Mouse (Mus musculus) heart, adult 2 months (tissue): Measurements from ENCODE around the gene Slc38a8. TPM values are rescaled to one million over a fixed set of nuclear protein-coding genes. Genes with fewer than 3 reads are reported as not detected.

ENCODE experiments used
- DNase-seq, 2 experiments: peaks; one replicate each; pipeline ENCODE4 v3.0.0; 2021
- H3K27ac ChIP-seq: fragments of 200-600 bp; 2 replicates; pipeline ENCODE4 v1.8.1; 2022
- H3K27me3 ChIP-seq: fragments of 200-500 bp; 2 replicates; pipeline ENCODE4 v1.6.1; 2012; ENCODE audit warnings: mild to moderate bottlenecking, low read length, inconsistent platforms, mixed read lengths; ENCODE audit not compliant: control insufficient read depth, insufficient read depth
- H3K36me3 ChIP-seq: fragments of 200-500 bp; 2 replicates; pipeline ENCODE4 v1.6.1; 2012; ENCODE audit warnings: low read length, inconsistent platforms; ENCODE audit not compliant: control insufficient read depth, insufficient read depth
- H3K4me1 ChIP-seq: fragments of 200-500 bp; 2 replicates; pipeline ENCODE4 v1.6.1; 2011; ENCODE audit warnings: low read length; ENCODE audit not compliant: control insufficient read depth, insufficient read depth
- H3K4me3 ChIP-seq: fragments of 200-600 bp; 2 replicates; pipeline ENCODE4 v1.8.1; 2022
- H3K79me2 ChIP-seq: fragments of 200-500 bp; replicated peaks from 2 replicates; pipeline ENCODE4 v1.6.1; 2012; ENCODE audit warnings: mild to moderate bottlenecking, inconsistent platforms, low read length, moderate library complexity, mixed read lengths; ENCODE audit not compliant: control insufficient read depth, insufficient read depth
- H3K9ac ChIP-seq: fragments of 200-500 bp; 2 replicates; pipeline ENCODE4 v1.6.1; 2012; ENCODE audit warnings: low read depth, mild to moderate bottlenecking, control low read depth, inconsistent platforms, low read length, mixed read lengths
- CTCF ChIP-seq: fragments of 200-600 bp; IDR thresholded peaks from 2 replicates; pipeline ENCODE4 v1.8.1; 2022; ENCODE audit warnings: antibody characterized with exemption, mild to moderate bottlenecking, moderate library complexity
- EP300 ChIP-seq: fragments of 200-500 bp; IDR thresholded peaks from 2 replicates; pipeline ENCODE4 v1.6.1; 2011; ENCODE audit warnings: low read depth, low read length, control low read depth; ENCODE audit not compliant: insufficient read depth
- POLR2A ChIP-seq: fragments of 200-500 bp; IDR thresholded peaks from 2 replicates; pipeline ENCODE4 v1.6.1; 2011; ENCODE audit warnings: mild to moderate bottlenecking, low read depth, low read length, control low read depth; ENCODE audit not compliant: insufficient read depth
- WGBS: fragments of 180-500 bp; shearing (Covaris S2); methylation state at CpG from one replicate; pipeline ENCODE4 v1.1.7; 2018; 5-methylcytosine and 5-hydroxymethylcytosine counted together
- intact Hi-C: fragments of 180-260 bp; cut with DNase I; formaldehyde crosslinking; loops from one replicate; pipeline ENCODE4 v1.15.1; 2025
- polyA plus RNA-seq: library from polyadenylated mRNA; depleted of rRNA; stranded (reverse); fragments of >200 nt; gene quantifications from 2 replicates; pipeline ENCODE4 v1.2.3, GENCODE M21; 2012
- total RNA-seq, 2 experiments: library from RNA; stranded (reverse); gene quantifications; 2 replicates each; pipeline ENCODE4 v1.2.3; 2021

The Slc38a8 gene
- total and polyA plus RNA-seq, 3 experiments = not detected

DNA sequence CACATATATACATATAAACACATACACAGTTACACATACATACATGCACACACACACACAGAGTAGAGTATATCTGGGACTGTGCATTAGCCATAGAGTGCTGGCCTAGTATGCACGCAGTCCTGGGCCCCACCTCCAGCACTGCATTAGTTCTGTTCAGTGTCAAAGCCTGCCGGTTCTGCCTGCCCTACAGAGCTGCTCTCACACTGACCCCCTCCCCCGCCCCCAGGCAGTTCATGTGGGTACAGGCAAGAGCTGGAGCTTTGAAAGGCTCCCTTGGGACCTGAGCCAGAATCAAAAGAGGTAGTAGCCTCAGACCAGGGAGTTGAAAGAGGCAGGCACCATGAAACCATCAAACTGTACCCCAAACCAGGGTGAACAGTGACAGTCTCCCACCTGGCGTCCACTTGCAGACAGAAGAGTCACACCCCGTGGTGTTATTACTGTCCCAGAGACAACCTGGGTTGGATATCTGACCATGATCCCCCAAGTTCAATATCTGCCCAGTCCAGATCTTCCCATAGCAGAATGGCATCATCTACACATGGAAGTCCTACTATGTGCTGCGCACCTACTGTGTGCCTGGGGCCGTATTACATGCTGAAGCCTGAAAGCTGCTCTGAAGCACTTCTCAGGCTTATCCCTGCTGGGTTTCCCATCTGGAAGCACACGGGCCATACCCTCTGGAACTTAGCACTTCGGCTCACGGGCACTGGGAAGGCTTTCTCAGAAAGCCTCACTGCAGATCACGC lies 17.2 kb downstream of the Slc38a8 start:
- Histone ChIP-seq H3K4me1 (no peaks in the 10 kb centered on the region), H3K79me2 (no peaks in the 10 kb centered on the region), H3K27ac (no peak overlapping the region), H3K4me3 (no peak overlapping the region), H3K27me3 (no peaks in the 10 kb centered on the region), H3K9ac (no peak overlapping the region), H3K36me3 (no peaks in the 10 kb centered on the region)
- intact Hi-C loops = no loop called here
- DNase-seq = no peak
- 81% methylated on average over 11 of the region's 11 CpGs for WGBS
- TF ChIP-seq EP300 (no peak), POLR2A (no peak), CTCF (no peak)

GRCm38 (mm10) chr8:119478684-119479083 lies 22.8 kb downstream of the Slc38a8 start:
- Histone ChIP-seq H3K4me3 (no peak overlapping the region), H3K9ac (no peak overlapping the region), H3K27ac (no peak overlapping the region), H3K79me2 (no peaks in the 10 kb centered on the region), H3K4me1 (no peaks in the 10 kb centered on the region), H3K36me3 (no peaks in the 10 kb centered on the region), H3K27me3 (no peaks in the 10 kb centered on the region)
- DNase-seq = no peak
- TF ChIP-seq EP300 (no peak), POLR2A (no peak), CTCF (no peak)
- intact Hi-C loops = no loop called here
- 34% methylated on average over 5 of the region's 5 CpGs for WGBS

GRCm38 (mm10) chr8:119468091-119468490 lies 33.4 kb downstream of the Slc38a8 start:
- no peaks in the 10 kb centered on the region for H3K79me2 ChIP-seq
- no peak overlapping the region for H3K27ac ChIP-seq
- TF ChIP-seq POLR2A = no peak
- no peak for TF ChIP-seq CTCF
- no peak for TF ChIP-seq EP300
- H3K4me1 ChIP-seq = no peaks in the 10 kb centered on the region
- H3K9ac ChIP-seq = no peak overlapping the region
- no peaks in the 10 kb centered on the region for H3K36me3 ChIP-seq
- H3K27me3 ChIP-seq = no peaks in the 10 kb centered on the region; the same call in 1 of the 2 replicates
- H3K4me3 ChIP-seq = no peak overlapping the region
- 76% methylated on average over 8 of the region's 8 CpGs for WGBS
- no peak for DNase-seq
- intact Hi-C loops = no loop called here

DNA sequence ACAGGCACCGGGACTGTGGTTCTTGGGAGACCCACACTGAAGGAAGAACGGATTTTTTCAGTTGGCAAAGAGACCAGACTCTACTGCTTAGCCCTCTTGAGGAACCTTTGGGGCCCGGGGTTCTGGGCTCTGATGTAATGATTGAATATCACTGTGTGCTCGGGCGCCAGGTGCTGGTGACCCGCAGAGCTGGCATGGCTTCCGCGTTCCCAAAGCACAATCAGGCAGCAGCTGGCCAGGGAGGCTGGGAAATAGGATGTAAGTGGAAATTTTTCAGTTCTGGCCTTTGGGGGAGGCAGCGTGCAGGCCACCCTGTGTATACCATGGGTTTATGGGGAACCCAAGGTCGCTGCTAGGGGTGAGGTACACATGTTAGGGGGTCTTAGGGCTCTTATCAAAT lies 34.7 kb downstream of the Slc38a8 start:
- H3K4me1 ChIP-seq = no peaks in the 10 kb centered on the region
- H3K9ac ChIP-seq = no peak overlapping the region
- H3K27me3 ChIP-seq = no peaks in the 10 kb centered on the region; the same call in 1 of the 2 replicates
- intact Hi-C loops = no loop called here
- H3K4me3 ChIP-seq = no peak overlapping the region
- TF ChIP-seq CTCF (no peak), POLR2A (no peak), EP300 (no peak)
- no peak overlapping the region for H3K27ac ChIP-seq
- no peaks in the 10 kb centered on the region for H3K36me3 ChIP-seq
- 72% methylated on average over 10 of the region's 10 CpGs for WGBS
- no peaks in the 10 kb centered on the region for H3K79me2 ChIP-seq
- DNase-seq = no peak

DNA sequence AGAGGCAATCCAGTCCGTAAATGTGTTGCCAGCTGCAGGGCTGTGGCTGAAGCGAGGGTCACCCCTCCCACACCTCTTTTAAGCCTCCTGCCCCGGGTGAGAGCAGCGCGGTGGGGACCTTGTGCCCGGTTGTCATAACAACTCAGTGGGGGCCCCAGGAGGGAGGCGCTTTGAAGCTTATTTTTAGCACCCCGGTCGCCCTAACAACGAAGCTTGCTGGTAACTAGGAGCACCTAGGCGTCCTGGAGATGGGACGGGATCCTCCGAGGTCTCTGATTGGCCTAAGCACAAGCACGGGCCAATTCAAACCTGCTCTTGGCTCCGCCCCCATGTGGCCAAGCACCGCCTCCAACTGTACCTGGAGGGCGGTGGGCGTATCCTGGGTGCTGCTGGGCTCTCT lies 35.4 kb downstream of the Slc38a8 start:
- 7% methylated on average over 18 of the region's 18 CpGs for WGBS
- no peak overlapping the region for H3K4me3 ChIP-seq

DNA sequence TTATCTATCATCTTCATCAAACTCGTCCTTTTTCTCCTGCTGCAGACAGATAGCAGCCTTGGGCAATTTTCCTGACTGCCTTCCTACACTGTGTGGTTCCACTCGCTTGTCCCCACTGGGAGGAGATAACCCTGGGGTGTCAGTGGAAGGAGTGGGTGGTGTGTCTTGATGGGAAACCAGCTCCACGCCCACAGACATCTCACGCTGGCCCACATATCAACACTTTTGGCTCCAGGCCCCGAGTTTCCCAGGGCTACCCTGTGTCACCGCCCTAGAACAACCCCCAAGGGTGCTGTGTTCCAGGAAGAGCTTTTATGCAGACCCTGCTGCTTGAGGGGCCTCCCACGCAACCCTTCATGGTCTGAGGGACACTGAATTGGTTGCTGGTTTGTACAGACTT lies 37.8 kb downstream of the Slc38a8 start:
- Histone ChIP-seq H3K9ac (no peak overlapping the region), H3K4me1 (no peaks in the 10 kb centered on the region), H3K79me2 (no peaks in the 10 kb centered on the region), H3K27ac (no peak overlapping the region), H3K4me3 (no peak overlapping the region), H3K36me3 (no peaks in the 10 kb centered on the region), H3K27me3 (no peaks in the 10 kb centered on the region; the same call in 1 of the 2 replicates)
- no peak for DNase-seq
- 30% methylated on average over 7 of the region's 7 CpGs for WGBS
- intact Hi-C loops = no loop called here
- TF ChIP-seq EP300 = no peak
- TF ChIP-seq CTCF = no peak
- TF ChIP-seq POLR2A = no peak

More for the DNA sequence above, 35.4 kb downstream of the Slc38a8 start:
- Histone ChIP-seq H3K4me1 (no peaks in the 10 kb centered on the region), H3K36me3 (no peaks in the 10 kb centered on the region), H3K79me2 (no peaks in the 10 kb centered on the region), H3K27me3 (no peaks in the 10 kb centered on the region; the same call in 1 of the 2 replicates), H3K27ac (no peak overlapping the region), H3K9ac (no peak overlapping the region)
- intact Hi-C loops = no loop called here
- DNase-seq = no peak
- TF ChIP-seq EP300 (no peak), POLR2A (no peak), CTCF (no peak)
